Mouse (Mus musculus): ENCODE measurements at regions not wholly inside any gene's neighbourhood (a gene's known extent, or its start where the extent isn't known, plus 50 kb on each side); places are given as distances from the start of the nearest gene placed in this dataset.

- TF ChIP-seq CTCF (IDR thresholded peaks at IDR 0.05; ENCODE audit: low read depth, low read length) (no peak), GATA2 (IDR thresholded peaks at IDR 0.05; ENCODE audit: borderline replicate concordance, low read depth, low read length) (no peak), GATA1 (IDR thresholded peaks at IDR 0.05; ENCODE audit: borderline replicate concordance, low read length) (no peak), TAL1 (conservative IDR thresholded peaks at IDR 0.05; ENCODE audit: low read depth, low read length) (no peak)
Measured at GRCm38 (mm10) chr14:33732698-33733097, 143.7 kb downstream of the Ptpn20 start.

Data from G1E (cell line).